Mouse (Mus musculus) right cerebral cortex, postnatal 25 days (tissue): ENCODE data around the gene Phf21b.
A peak's percentile ranks its signal among the peaks of the same experiment; 100 is the strongest.

ENCODE experiments used
- DNase-seq: peaks from one replicate; pipeline ENCODE4 v3.0.0; 2022

Gene Phf21b

DNA sequence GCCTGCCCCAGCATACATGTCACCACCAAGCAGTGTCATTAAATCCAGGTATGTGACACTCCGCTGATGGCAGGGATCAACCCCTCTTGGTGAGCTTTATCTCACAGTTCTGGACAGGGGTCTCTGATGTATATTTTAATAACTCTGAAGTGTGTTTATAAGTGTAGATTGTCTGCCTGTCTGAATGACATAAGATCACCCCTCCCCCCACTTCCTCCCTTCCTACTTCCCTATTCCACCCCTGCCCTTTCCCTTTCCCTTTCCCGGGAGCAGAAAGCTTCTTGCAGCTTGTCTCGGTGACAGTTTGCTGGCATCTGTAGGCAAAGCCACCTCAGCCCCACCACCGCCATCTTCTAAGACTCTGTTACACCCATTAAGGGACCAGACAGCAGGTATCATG, 11.0 kb downstream of the Phf21b start:
- DNase-seq, result no peak

DNA sequence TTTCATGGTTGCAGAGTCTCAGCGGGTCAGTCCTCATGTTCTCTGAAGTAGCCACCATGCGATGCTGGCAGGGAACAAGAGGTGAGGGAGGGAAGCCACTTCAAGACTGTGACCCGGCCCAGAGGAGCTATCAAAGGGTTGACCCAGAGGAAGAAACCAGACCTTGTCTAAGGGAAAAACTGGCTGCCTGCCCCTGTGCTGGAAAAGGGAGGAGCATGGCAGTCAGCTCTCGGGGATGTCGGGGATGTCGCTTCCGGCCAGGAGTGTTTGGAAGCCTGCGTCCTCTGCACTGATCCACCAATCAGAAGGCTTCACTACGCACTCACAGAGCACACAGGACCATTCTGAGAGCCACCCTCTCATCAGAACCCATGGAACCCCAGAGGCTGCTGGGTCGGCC, 12.8 kb downstream of the Phf21b start:
- DNase-seq, result no peak

DNA sequence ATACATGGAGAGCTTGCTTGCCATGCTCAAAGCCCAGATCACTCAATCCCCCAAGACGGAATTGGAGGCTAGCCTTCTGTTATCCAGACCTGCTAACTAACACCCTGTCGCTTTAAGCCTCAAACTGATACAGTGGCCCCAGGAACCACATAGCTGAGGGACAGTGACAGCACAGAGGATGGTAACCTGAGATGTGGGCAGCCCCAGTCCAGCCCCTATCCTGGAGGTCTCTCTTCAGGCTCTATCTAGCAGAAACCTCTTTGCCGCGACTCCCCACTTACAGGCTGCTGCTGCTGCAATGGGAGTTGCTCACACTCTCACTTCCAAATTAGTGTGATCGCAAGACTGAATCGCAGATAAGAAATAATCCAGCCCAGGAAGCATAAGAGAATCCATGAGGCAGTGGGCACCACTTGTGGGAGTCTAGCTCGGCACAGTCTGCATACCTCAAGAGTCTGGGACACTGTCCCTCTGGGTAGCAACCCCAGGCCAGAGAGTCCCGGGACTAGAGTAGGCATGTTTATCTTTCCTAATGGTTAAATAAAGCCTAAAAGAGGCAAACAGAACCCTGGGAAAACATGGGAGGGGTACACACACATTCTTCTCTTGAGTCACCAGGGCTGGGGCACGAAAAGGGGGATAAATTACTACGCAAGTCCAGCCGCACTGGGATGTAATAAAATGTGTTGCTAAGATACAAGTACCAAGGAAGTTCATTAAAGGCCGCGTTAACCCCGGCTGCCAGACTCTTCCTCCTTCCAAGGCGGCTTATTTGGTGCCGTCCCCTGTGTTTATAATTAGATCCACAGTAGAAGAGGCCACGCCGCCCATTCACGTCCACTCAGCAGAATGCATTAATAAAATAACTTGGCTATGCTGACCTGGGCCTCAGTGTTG, 13.7 kb downstream of the Phf21b start:
- no peak for DNase-seq

DNA sequence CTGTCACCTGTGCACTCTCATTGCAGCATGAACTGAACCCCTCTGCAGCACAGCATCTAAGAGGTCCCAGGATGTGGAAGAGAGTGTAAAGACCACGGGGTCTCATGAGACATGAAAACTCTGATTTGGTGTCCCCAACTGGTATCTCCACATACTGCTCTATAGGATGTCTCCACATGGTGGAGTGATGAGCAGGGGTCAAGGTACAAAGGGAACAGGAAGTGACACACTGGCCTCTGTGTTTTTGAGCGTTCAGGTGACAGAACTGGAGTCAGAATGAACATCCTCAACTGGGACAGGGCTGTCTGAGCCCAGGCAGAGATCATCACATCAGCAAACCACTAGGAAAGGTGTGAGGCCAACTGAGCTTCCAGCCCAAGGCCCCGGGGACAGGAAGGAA, 15.3 kb downstream of the Phf21b start:
- no peak for DNase-seq

DNA sequence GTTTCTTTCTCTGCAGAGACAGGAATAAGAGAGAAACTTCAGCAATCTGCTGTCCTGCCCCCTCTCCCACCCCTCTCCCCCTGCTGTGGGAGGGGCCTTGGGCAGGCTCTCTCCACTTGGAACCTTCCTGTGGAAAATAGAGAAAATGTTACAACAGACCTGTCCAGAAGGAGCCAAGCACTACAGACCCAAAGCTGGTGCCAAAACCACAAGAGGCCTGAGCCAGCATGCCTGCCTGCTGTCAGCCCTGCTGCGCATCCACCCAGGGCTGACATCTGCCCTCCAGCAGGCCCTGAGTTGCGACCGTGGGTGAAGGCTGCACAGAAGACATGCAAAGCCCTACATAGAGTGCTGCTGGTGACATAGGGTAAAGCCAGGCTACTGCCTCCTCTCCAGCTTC, 16.3 kb downstream of the Phf21b start:
- no peak for DNase-seq

DNA sequence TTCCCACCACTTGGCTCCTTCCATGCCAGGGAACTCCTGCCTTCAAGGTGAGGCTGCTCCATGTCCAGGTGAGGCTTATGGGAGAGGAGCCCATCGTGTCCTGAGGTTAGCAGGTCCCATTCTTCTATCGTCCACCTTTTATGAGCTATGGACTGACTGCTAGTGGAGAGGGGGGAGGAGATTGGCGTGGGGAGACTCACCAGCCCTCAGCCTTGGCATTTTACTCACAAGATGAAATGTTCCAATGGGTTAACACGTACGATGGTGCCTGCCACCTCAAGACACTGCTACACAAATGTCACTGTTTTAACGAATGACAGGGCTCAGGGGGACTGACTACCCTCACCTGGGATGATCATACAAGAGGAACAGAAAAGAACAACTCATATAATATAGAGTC, 18.0 kb downstream of the Phf21b start:
- no peak for DNase-seq

GRCm38 (mm10) chr15:84829416-84829815, 26.4 kb downstream of the Phf21b start:
- DNase-seq, result peak; percentile 36

DNA sequence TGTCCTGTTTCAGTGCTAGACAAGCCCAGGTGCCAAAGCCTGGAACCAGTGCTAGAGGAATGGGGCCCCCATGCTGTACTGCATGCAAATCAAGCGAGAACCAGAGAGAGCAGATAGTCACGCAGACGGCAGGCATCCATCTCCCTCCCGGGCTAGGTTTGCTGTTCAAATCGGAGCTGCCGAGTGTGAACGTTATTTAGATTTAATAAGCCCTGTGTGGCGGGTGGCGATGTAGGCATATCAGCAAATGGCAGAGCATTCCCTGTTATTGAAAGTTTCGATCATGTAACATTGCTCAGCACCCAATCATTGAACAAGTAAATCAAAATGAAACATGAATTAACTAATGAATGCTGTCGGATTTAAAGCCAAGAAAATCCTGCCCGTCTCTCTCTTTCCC, 27.2 kb downstream of the Phf21b start:
- no peak for DNase-seq

GRCm38 (mm10) chr15:84823086-84823485, 32.8 kb downstream of the Phf21b start:
- DNase-seq, result no peak

DNA sequence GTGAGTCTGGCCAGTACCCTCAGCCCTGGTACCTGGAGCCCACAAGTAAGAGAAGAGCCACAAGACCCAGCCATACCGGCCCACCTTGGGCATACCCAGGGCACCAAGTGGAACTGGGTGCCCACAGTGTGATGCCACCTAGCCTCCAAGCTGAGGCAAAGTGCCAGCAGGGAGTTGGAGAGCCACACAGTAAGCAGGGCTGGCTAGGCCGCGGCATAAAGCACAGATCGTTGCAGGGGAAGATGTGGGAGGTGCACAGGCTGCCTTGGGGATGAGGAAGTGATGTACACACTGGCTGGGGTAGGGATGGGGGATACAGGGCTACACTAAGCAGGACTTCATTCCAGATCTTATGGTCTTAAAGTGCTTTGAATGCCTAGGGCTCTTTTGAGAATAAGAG, 35.0 kb downstream of the Phf21b start:
- no peak for DNase-seq

DNA sequence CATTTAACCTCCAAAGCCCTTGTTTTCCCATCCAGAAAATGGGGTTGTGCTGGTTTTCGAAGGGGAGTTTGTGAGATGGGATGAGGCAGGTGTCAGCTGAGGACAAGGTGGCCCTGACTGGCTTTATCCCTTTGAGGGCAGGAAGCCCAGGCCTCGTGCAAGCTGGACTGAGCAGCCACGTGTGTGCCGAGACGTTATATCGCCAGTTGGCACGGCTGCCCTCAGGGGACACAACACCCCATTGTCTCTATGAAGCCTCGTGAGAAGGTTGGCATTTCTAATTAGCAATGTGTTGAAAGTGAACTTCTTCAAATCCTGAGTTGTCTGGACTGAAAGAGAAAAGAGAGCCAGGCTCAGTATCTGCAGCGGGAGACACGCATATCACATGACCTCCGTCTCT, 37.6 kb downstream of the Phf21b start:
- DNase-seq, result no peak

DNA sequence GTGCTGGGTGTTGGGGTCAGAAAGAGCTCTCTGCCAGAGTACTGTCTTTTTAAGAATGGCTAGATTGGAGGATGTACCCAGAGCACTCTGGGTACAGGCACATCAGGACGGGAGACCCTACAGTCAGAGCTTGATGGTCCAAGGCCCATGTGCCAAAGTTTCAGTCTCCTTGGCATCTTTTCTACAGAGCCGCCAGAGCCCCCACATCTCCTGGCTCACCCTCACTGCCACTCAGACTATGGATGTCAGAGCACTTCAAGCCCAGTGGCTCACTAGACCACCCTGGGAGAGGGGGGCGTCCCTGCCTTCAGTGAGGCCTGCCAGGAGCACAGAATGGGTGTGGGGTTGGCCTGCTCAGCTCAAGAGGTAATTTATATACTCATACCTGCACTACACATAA, 38.3 kb downstream of the Phf21b start:
- DNase-seq, result no peak

- DNase-seq, result no peak
Measured at GRCm38 (mm10) chr15:84815171-84815570, 40.7 kb downstream of the Phf21b start.

- DNase-seq, result no peak
Measured at GRCm38 (mm10) chr15:84812831-84813357, 43.0 kb downstream of the Phf21b start.

DNA sequence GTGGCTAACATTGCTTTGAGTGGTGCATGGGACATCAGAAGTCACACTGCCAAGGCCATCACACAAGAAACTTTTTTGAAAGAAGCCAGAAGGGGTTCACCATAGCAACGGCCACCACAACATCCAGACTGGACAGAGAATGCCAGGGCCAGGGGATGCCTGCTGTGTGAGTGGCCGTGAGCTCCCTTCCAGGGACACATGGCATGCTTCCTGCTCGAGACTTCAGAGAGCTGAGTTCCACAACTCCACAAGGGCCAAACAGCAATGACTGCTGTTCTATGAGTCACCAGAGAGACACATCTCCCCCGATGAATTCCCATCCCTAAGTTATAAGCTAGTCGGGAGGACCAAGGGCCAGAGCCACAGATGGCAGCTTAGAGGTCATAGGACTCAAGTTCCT, 44.7 kb downstream of the Phf21b start:
- no peak for DNase-seq

DNA sequence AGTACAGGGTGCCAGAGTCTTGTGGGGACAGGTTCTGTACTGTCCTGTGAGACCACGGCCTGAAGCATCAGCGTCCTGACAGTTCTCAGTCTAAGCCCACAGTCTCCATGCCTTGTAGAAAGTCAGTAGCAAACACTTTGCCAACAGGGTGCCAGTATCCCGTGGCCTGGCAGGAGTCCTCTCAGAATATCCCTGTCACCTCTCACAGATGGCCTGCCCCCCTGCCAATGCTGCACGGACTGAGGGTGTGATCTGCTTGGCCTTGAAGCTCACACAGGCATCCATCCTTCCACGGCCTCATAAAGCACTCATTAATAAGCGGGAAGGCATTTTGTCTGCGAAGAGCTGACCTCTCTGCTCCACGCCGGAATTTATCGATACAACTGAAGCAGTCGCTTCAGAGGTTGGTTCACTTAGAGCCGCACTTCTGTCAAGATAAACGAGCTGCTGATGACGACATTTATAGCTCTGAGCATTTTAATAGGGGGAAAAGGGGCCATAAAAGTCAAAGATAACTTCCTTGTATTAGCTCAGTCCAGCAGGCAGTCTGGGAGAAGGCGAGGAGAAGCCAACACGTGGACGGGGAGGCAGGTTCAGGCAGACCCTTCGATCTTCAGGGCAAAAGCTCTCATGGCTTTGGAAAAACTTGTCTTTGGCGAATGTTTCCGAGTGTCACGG, 46.4 kb downstream of the Phf21b start:
- no peak for DNase-seq

DNA sequence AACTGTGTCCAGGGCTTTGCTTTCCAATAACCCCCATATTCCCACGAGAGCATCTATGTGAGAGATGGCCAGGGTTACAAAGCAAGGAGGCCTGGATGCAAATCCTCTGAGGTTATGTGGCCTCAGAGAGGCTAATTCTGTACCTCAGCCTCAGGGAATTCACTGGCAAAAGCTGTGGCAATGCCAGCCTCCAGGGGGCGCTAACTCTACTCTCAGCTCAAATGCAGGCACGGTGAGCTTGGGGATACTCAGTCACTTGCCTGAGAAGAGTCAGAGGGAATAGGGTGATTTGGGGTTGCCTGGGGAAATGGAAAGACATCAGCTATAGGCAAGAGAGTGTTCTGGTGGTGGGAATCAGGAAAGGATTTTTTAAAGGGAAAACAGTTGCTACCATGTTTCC, 52.2 kb downstream of the Phf21b start:
- peak; percentile 58 for DNase-seq

DNA sequence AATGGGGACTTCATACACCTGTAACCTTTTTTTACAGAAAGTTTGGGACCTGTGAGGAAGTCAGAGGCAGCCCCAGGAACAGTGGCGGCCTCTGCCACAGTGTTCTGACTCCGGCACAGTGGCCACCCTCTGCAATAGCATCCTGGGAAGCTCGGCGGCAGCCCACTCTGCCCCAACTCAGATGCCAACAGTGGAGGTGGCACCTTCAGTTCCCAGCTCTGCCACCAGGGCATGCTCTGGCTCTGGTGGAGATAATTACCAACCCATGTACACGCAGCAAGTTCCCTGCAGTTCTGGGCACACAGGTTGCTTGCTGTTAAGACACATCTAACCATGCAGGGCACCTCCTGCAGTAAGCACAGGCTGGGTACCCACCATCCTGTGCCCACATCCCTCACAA, 55.7 kb downstream of the Phf21b start:
- DNase-seq, result no peak

DNA sequence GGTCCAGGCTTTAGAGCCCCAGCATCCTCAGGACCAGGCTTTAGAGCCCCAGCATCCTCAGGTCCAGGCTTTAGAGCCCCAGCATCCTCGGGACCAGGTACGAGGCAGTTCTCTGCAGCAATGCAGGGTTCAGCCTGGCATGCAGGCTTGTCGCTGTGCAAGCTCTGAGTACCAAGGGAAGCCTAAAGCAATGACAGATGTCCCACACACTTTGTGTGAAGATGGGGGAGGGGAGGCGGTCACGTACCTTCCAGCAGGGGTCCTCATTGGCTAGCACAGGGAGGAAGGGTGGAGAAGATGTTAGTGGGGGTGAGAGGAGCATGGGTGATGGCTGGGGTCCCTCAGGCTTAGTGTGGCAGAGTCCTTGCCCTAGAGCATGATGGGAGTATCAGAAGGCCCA, 62.2 kb downstream of the Phf21b start:
- DNase-seq, result no peak

DNA sequence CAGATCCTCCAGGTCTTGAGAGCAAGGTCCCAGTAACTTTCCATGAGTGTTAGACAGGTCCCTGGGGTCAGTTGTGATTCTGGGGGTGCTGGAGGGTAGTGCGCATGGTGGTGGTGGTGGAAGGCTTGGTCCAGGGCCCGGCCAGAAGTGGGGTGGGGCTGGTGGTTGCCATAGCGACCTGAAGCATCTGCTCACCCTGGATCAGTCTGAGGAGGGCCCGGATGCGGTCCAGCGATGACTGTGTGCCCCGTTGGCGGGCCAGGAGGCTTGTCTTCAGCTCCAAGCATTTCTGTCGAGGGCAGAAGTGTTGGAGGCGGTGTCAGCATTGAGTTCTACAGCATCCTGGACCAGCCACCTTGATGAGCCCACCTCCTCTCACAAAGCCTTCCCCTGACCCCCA, 68.7 kb downstream of the Phf21b start:
- no peak for DNase-seq

- DNase-seq, result no peak
Measured at GRCm38 (mm10) chr15:84784812-84785211, 71.0 kb downstream of the Phf21b start.

DNA sequence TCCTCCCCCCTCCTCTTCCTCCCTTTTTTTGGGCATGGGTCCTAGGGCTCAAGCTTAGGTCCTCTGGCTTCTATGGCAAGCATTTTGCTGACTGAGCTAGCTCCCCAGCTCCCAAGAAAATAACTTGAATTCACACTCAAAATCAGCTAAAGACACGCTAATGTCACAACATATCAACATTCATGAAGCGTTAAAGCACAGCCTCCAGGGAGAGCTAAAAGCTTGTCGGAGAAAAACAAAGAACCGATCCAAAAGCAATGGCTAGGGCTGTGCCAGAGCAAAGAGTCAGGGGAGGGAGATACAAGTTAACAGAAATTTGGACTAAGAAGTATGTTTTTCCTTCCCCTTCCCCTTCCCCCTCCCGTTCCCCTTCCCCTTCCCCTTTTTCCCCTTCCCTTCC, 77.3 kb downstream of the Phf21b start:
- DNase-seq, result no peak

DNA sequence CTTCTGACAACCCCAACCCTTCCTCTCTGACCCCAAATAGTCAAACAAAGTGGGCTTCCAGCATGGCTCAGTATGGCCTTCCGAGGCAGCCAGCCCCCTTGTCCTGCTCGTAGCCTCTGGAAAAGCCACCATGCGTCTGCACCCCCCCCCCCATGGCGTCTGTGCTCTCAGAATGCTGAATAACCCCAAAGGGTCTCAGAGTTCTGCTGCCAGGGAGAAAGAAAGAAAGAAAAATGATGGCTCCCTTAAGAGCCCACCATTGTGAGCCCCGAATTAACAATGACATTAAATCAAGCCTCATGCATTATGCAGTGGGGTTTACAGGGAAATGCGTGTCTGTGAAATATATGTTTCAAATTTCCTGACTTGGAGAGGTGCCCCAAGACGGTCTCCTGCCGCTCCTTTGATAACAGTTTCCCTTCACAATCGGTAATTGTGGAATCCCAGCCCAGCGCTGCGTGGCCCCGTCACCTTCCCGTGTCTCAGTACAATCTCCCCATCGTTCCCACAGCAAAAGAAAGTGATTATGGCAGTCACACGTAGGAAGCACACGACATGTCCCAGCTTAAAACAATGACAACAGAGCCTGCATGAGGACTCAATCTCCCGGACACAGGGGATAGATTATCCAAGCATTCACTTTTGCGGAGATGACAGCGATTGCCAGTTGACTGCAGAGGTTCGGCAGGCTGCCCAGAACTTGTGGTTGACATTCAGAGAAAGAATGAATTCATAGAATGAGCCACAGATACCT, 80.3 kb downstream of the Phf21b start:
- DNase-seq, result no peak
